Mouse (Mus musculus) hindbrain, embryonic 12.5 days (tissue): ENCODE measurements at regions not wholly inside any gene's neighbourhood (a gene's known extent, or its start where the extent isn't known, plus 50 kb on each side); places are given as distances from the start of the nearest gene placed in this dataset.
A peak's percentile ranks its signal among the peaks of the same experiment; 100 is the strongest.

Experiments
- ATAC-seq: fragments of 200-750 bp; cut with Nextera tagmentation; 2 replicates; pipeline ENCODE4 v1.8.0; 2017; ENCODE audit warnings: moderate TSS enrichment; ENCODE audit not compliant: low FRiP score
- H3K27ac ChIP-seq: fragments of 300-500 bp; sonication (generic); 2 replicates; pipeline ENCODE4 v1.5.1; 2016; ENCODE audit warnings: mild to moderate bottlenecking
- H3K27me3 ChIP-seq: fragments of 300-500 bp; sonication (generic); 2 replicates; pipeline ENCODE4 v1.6.1; 2016; ENCODE audit warnings: mild to moderate bottlenecking
- H3K36me3 ChIP-seq: fragments of 300-500 bp; sonication (generic); 2 replicates; pipeline ENCODE4 v1.6.1; 2016; ENCODE audit warnings: mild to moderate bottlenecking
- H3K4me1 ChIP-seq: fragments of 300-500 bp; sonication (generic); 2 replicates; pipeline ENCODE4 v1.6.1; 2016
- H3K4me2 ChIP-seq: fragments of 300-500 bp; sonication (generic); replicated peaks from 2 replicates; pipeline ENCODE4 v1.6.1; 2016; ENCODE audit warnings: mild to moderate bottlenecking
- H3K4me3 ChIP-seq: fragments of 300-500 bp; sonication (generic); 2 replicates; pipeline ENCODE4 v1.5.1; 2016; ENCODE audit warnings: mild to moderate bottlenecking
- H3K9ac ChIP-seq: fragments of 300-500 bp; sonication (generic); 2 replicates; pipeline ENCODE4 v1.6.1; 2016; ENCODE audit warnings: mild to moderate bottlenecking, moderate library complexity
- H3K9me3 ChIP-seq: fragments of 300-500 bp; sonication (generic); replicated peaks from 2 replicates; pipeline ENCODE4 v1.6.1; 2016; ENCODE audit warnings: mild to moderate bottlenecking
- WGBS: fragments of 180-500 bp; shearing (Covaris S2); methylation state at CpG from one replicate; pipeline ENCODE4 v1.1.7; 2016; 5-methylcytosine and 5-hydroxymethylcytosine counted together

GRCm38 (mm10) chr3:121009223-121009622 is 162.3 kb downstream of the Rwdd3 start:
- H3K27ac ChIP-seq: no peak overlapping the region
- 71% methylated on average over 6 of the region's 6 CpGs for WGBS
- ATAC-seq: no peak

DNA sequence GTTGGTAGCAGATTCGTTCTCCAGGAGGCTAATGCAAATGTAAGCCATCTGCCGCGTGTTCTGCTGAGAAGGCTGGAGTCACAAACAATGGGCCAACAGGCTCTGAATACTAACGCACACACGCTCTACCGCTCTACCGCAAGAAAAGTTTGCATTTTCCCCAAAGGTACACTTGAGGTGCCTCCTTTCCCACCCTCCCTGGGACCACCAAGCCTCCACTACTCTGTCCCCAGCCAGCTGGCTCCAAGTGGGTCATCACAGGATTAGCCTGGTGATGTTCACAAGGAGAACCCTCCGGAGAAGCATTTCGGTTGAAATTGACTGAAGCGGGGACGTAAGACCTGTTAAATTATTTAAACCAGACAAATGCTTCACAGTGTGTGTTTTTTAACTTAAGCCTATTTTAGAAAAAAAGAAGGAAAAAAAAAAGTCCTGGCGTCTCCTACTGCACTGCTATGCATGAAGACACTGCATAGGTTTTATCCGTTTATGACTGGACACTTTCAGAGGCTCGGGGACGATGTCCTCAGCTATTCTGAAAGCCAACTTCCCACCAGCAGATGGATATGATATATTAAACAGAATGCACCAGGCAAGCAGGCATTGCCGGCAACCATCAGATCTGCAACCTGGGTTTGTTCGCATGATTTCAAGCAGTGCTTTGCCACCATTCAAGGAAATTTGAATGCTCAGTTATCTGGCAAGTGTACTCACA is 187.8 kb downstream of the Rwdd3 start:
- H3K9ac ChIP-seq: no peak overlapping the region
- peak overlapping the region; percentile 69; the same call in 1 of the 2 replicates for H3K27ac ChIP-seq
- no peak overlapping the region for H3K4me3 ChIP-seq
- WGBS: 45% methylated on average over 17 of the region's 17 CpGs
- H3K4me1 ChIP-seq: peaks cover 7% of the 10 kb centered on the region
- ATAC-seq: peak; percentile 82
- no peaks in the 10 kb centered on the region for H3K27me3 ChIP-seq
- H3K36me3 ChIP-seq: no peaks in the 10 kb centered on the region
- H3K4me2 ChIP-seq: peak overlapping the region; percentile 24; the same call in 1 of the 2 replicates
- no peaks in the 10 kb centered on the region for H3K9me3 ChIP-seq

More at GRCm38 (mm10) chr3:121009223-121009622, 162.3 kb downstream of the Rwdd3 start:
- Histone ChIP-seq H3K36me3 (no peaks in the 10 kb centered on the region), H3K27me3 (no peaks in the 10 kb centered on the region), H3K9ac (no peak overlapping the region), H3K4me3 (no peak overlapping the region), H3K4me1 (no peaks in the 10 kb centered on the region), H3K9me3 (no peaks in the 10 kb centered on the region), H3K4me2 (no peak overlapping the region)

- no peak overlapping the region for H3K9ac ChIP-seq
- H3K4me3 ChIP-seq: no peak overlapping the region
- H3K36me3 ChIP-seq: no peaks in the 10 kb centered on the region
- no peaks in the 10 kb centered on the region for H3K9me3 ChIP-seq
- 34% methylated on average over 10 of the region's 10 CpGs for WGBS
- peak; percentile 60 for ATAC-seq
- no peak overlapping the region for H3K27ac ChIP-seq
- no peaks in the 10 kb centered on the region for H3K27me3 ChIP-seq
- H3K4me2 ChIP-seq: no peak overlapping the region
- peaks cover 7% of the 10 kb centered on the region for H3K4me1 ChIP-seq
Measured at GRCm38 (mm10) chr3:120982795-120983555, 188.5 kb downstream of the Rwdd3 start.

DNA sequence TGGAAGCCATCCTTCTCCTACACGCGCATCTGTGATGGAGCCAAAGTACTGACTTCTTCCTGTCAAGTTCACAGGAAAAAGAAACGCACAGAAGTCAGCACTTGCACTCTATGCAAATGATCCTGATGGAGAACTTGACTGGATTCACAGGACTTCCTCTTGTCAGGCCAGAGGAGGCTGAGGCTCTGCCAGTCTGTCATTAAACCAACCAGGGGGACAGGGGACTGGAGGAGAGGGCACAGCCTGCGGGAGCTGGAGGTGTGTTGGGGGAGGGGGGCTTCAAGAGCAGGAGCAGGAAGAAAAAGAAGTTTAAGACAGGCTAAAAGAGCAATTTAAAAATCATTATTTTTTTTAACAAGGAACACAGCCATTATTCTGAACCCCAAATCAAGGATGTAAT is 189.3 kb downstream of the Rwdd3 start:
- 0 out of 2 replicates have a peak, but pooled peaks have one; percentile 39 for ATAC-seq
- Histone ChIP-seq H3K9me3 (no peaks in the 10 kb centered on the region), H3K4me3 (no peak overlapping the region), H3K9ac (no peak overlapping the region), H3K4me1 (peaks cover 7% of the 10 kb centered on the region), H3K4me2 (no peak overlapping the region), H3K27ac (no peak overlapping the region), H3K27me3 (no peaks in the 10 kb centered on the region), H3K36me3 (no peaks in the 10 kb centered on the region)
- WGBS: 46% methylated on average over 4 of the region's 4 CpGs

DNA sequence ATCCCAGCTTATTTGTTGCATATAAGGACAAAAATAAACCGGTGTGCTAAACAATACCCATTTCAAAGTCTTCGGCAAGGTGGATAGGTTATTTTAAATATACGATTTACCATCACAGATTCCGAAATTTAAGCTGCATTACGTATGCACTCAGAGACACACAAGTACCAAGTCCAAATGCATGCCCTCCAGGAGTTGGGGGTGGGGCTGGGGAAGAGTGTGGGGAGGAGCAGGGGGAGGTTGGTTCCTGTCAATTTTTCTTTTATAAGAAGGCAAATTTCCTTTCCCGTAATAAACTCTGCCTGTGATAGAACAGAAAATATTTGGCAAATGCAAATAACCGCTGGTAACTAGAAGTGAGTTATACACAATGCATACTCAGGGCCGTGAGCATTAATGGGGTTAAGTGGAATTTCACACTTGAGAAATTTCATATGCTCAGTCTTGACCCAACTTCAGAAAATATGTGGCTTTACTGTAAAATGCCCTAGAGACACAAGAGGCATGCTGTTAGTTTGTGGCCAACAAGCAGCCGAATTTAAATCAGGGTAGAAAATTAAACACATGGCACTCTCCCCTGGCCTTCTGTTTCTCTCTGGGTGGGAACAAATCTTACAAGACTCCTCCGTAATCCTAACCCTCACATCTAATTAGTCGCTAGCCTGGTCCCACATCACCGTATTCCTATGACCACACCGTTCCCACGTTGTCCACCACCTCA is 200.6 kb downstream of the Rwdd3 start:
- no peaks in the 10 kb centered on the region; the same call in 1 of the 2 replicates for H3K4me1 ChIP-seq
- no peak overlapping the region for H3K27ac ChIP-seq
- no peak overlapping the region for H3K9ac ChIP-seq
- H3K9me3 ChIP-seq: no peaks in the 10 kb centered on the region
- no peaks in the 10 kb centered on the region for H3K27me3 ChIP-seq
- H3K4me3 ChIP-seq: no peak overlapping the region
- H3K4me2 ChIP-seq: no peak overlapping the region
- ATAC-seq: no peak
- 80% methylated on average over 14 of the region's 14 CpGs for WGBS
- no peaks in the 10 kb centered on the region for H3K36me3 ChIP-seq

DNA sequence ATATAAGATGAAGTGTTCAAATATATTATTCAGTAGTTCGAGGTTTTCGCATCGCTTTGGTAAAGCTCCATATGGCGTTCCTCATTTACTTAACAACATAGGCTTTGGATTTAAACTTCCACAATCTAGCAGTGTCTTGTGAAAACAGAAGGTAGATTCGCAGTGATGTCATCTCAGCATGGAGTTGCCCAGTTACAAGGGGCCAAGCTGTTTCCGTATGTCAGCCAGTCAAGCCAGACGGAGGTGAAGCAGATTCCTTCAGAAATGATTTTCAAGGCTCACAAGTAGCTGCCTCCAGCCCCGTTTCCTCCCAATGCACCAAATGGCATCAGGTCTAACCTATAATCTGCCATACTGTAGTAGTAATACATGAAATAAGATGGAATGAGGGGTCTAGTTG is 224.6 kb downstream of the Rwdd3 start:
- Histone ChIP-seq H3K9me3 (no peaks in the 10 kb centered on the region), H3K27me3 (no peaks in the 10 kb centered on the region), H3K4me2 (no peak overlapping the region), H3K27ac (no peak overlapping the region), H3K36me3 (no peaks in the 10 kb centered on the region), H3K4me1 (no peaks in the 10 kb centered on the region), H3K4me3 (no peak overlapping the region), H3K9ac (no peak overlapping the region)
- 85% methylated on average over 8 of the region's 8 CpGs for WGBS
- no peak for ATAC-seq

GRCm38 (mm10) chr3:120934401-120934800 is 237.1 kb downstream of the Rwdd3 start:
- no peaks in the 10 kb centered on the region for H3K27me3 ChIP-seq
- no peak for ATAC-seq
- 92% methylated on average over 4 of the region's 4 CpGs for WGBS
- no peak overlapping the region for H3K4me3 ChIP-seq
- no peak overlapping the region for H3K4me2 ChIP-seq
- H3K27ac ChIP-seq: no peak overlapping the region
- H3K9ac ChIP-seq: no peak overlapping the region
- no peaks in the 10 kb centered on the region for H3K36me3 ChIP-seq
- H3K9me3 ChIP-seq: no peaks in the 10 kb centered on the region
- no peaks in the 10 kb centered on the region for H3K4me1 ChIP-seq

DNA sequence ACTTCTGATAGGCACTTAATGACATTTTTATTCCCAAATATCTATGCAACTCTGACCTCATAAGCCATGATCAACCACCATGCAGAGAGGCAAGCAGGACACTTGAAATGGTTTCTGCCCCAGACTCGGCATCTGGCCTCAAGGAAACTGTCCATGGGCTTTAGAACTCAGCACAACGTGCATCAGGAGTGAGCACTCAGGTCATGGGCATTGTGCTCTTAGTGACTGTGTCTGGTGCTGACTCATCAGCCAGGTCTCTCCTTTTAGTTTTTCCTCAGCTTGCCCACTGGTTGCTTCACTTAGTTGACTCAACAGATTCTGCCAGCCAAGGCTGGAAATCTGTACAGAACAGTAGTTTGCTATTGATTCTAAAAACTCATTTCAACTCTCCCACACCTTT is 251.1 kb downstream of the Rwdd3 start:
- no peak for ATAC-seq
- no peak overlapping the region for H3K9ac ChIP-seq
- no peak overlapping the region for H3K4me2 ChIP-seq
- no peak overlapping the region for H3K4me3 ChIP-seq
- no peaks in the 10 kb centered on the region for H3K9me3 ChIP-seq
- H3K4me1 ChIP-seq: no peaks in the 10 kb centered on the region
- no peaks in the 10 kb centered on the region for H3K36me3 ChIP-seq
- H3K27ac ChIP-seq: no peak overlapping the region
- H3K27me3 ChIP-seq: no peaks in the 10 kb centered on the region
- WGBS: 84% methylated on average over 2 of the region's 2 CpGs

- H3K4me3 ChIP-seq: no peak overlapping the region
- no peaks in the 10 kb centered on the region for H3K36me3 ChIP-seq
- no peaks in the 10 kb centered on the region for H3K27me3 ChIP-seq
- H3K4me1 ChIP-seq: no peaks in the 10 kb centered on the region
- ATAC-seq: no peak
- H3K9ac ChIP-seq: no peak overlapping the region
- no peaks in the 10 kb centered on the region for H3K9me3 ChIP-seq
- 86% methylated on average over 5 of the region's 5 CpGs for WGBS
- H3K27ac ChIP-seq: no peak overlapping the region
- H3K4me2 ChIP-seq: no peak overlapping the region
Measured at GRCm38 (mm10) chr3:120898931-120899330, 272.6 kb downstream of the Rwdd3 start.

- H3K4me3 ChIP-seq: no peak overlapping the region
- H3K27ac ChIP-seq: no peak overlapping the region
- ATAC-seq: no peak
- WGBS: 76% methylated on average over 9 of the region's 9 CpGs
- H3K4me2 ChIP-seq: no peak overlapping the region
- H3K9me3 ChIP-seq: no peaks in the 10 kb centered on the region
- no peaks in the 10 kb centered on the region for H3K4me1 ChIP-seq
- H3K27me3 ChIP-seq: no peaks in the 10 kb centered on the region
- H3K36me3 ChIP-seq: no peaks in the 10 kb centered on the region
- no peak overlapping the region for H3K9ac ChIP-seq
Measured at GRCm38 (mm10) chr3:120898258-120898657, 273.2 kb downstream of the Rwdd3 start.

DNA sequence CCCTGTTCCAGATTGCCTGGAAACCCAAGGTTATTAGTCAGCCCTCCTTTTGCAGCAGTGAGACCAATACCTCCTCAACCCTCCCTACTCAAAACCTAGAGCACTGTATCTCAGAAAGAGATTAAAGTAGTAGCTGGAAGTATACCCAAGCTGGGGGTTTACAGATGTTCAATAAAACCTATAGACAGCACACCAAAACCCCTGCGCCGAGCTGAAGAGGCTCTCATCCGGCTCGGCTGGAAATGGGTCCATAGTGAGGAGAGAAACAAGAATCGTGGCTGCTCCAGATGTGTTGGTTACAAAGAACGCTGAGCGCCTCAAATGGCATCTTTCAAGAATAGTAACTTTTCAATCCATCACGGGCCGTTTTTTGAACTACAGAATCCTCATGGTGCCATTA is 273.7 kb downstream of the Rwdd3 start:
- no peaks in the 10 kb centered on the region for H3K9me3 ChIP-seq
- H3K4me1 ChIP-seq: no peaks in the 10 kb centered on the region
- H3K36me3 ChIP-seq: no peaks in the 10 kb centered on the region
- H3K27ac ChIP-seq: no peak overlapping the region
- H3K4me2 ChIP-seq: no peak overlapping the region
- H3K9ac ChIP-seq: no peak overlapping the region
- ATAC-seq: no peak
- H3K4me3 ChIP-seq: no peak overlapping the region
- no peaks in the 10 kb centered on the region for H3K27me3 ChIP-seq
- 96% methylated on average over 9 of the region's 9 CpGs for WGBS

GRCm38 (mm10) chr3:120897221-120897620 is 274.3 kb downstream of the Rwdd3 start:
- no peak for ATAC-seq
- H3K27ac ChIP-seq: no peak overlapping the region
- H3K9me3 ChIP-seq: no peaks in the 10 kb centered on the region
- no peaks in the 10 kb centered on the region for H3K27me3 ChIP-seq
- no peaks in the 10 kb centered on the region for H3K4me1 ChIP-seq
- no peak overlapping the region for H3K9ac ChIP-seq
- H3K36me3 ChIP-seq: no peaks in the 10 kb centered on the region
- no peak overlapping the region for H3K4me3 ChIP-seq
- 83% methylated on average over 12 of the region's 12 CpGs for WGBS
- H3K4me2 ChIP-seq: no peak overlapping the region
